Mouse (Mus musculus) fat pad, adult 2 months (tissue): ENCODE data around the gene Kcnj2.

Source experiments
- DNase-seq: peaks from one replicate; pipeline ENCODE4 v3.0.0-alpha.2; 2011; ENCODE audit warnings: low read depth, low spot score; ENCODE audit errors: extremely low read depth

Gene Kcnj2

DNA sequence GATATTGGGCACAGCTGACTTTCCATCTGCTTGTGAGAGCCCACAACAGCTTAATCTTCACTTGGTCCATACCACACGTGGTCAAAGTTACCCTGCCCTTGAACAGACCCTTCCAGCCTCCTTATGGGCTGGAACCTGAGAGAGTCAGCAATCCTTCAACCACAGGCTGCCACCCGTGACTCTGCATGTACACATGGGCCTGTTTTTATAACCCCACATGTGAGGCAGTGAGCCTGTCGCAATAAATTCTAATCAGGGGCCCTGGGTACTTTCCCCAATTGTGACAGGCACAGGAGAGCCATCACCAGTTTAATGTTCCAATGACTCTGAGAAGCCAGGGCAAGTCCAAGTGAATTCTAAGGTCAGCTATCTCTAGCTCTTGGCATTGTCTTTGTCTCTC lies 22.8 kb downstream of the Kcnj2 start:
- peak; percentile 74 for DNase-seq

DNA sequence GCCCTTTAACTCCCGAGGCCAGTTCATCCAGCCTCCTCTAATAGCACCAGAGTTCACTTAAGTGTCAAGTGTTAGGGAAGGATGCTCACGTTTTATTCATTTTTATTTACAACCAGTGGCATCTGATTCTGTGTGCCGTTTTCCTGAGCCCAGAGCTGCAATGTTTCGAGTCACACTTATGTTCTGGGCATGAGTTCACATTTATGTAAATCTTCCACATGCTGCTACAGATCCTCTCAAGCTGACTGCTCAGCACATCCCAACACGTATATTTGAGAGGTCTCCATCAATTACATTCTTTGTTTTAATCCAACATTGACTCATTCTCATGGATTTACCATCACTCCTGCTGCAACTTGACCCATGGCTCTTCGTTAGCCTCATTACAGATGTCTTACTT lies 25.2 kb downstream of the Kcnj2 start:
- DNase-seq = no peak

DNA sequence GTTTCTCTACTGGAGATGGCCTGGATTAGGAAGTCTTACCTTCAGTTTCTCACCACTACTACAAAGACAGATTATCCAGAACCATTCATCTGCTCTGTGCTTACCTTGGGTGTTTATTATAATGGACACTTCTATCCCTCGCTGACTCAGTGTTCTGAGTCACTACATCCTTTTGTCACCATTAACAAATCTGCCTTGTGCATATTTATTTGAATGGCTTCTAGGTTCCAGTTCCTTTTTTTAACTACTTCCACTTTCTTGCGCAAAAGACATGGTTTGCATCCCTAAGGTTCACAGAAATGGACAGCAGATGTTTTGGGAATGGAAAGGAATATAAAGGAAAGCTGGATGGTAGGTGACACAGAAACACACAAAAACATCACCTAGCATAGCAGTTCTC lies 27.0 kb downstream of the Kcnj2 start:
- no peak for DNase-seq

- DNase-seq = peak; percentile 55
Observed at GRCm38 (mm10) chr11:111096612-111097011, 30.6 kb downstream of the Kcnj2 start.

DNA sequence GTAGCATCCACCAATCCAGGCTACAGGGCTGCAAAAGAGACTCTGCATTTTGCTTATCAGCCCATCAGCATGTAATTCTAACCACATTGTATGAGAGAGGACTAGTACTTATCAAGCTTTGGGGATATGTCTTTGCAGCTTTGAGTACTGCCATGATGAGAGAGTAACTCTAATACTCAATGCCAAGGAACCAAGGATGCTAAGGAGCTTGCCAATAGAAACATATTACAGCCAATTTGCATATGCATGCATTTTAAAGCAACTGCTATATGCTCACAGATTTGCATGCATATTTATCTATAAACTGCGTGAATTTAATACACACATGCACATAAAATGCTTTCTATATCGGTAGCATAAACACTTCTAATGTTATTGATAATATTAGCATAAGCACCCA lies 34.2 kb downstream of the Kcnj2 start:
- no peak for DNase-seq

DNA sequence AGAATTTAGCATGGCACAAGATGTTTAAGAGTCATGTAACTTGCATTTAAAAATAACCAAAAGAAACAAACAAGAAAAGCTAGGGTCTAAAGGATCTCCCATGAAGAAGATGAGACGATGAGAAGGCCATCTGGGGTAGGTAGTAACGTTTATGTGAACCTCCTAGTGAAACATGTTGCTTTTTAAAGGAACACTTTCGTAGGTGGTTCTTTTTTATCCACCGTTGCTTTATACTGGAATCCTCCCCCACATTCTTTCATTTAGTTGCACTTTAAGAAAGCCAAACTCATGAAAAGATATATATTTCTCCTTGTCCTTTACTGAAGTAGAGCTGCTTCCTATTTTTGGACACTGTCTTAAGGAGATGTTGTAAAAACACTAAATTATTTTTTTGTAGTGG lies 34.7 kb downstream of the Kcnj2 start:
- no peak for DNase-seq

DNA sequence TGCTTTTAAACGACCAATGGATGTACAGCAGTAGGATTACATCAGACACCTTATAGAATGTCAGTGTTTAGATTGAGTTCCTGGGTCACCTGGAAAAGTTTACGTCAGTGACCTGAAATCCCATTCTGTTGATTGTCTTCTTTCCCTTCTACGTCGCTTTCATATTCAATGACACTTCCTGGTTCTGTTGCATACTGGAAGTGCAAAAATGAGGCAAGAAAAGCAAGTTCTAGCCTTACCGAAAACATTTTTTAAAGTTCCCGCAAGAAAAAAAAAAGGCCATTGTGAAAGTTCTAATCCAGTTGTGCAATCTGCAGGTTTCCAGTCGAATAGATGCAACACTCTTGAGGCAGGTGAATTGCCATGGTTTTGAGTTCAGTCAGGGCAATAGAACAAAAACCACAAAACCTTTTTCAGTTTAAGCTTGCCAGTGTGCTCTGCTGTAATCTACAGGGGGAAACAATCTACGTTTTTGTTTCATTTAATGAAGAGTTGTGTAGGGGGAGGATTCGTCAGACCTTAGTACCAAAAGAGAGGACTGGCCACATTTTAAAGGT lies 35.7 kb downstream of the Kcnj2 start:
- no peak for DNase-seq

- no peak for DNase-seq
Observed at GRCm38 (mm10) chr11:111104422-111104821, 38.5 kb downstream of the Kcnj2 start.

GRCm38 (mm10) chr11:111108130-111108529 lies 42.2 kb downstream of the Kcnj2 start:
- no peak for DNase-seq

GRCm38 (mm10) chr11:111121514-111121913 lies 55.5 kb downstream of the Kcnj2 start:
- DNase-seq = peak; percentile 10

- DNase-seq = no peak
Observed at GRCm38 (mm10) chr11:111123324-111123723, 57.4 kb downstream of the Kcnj2 start.

DNA sequence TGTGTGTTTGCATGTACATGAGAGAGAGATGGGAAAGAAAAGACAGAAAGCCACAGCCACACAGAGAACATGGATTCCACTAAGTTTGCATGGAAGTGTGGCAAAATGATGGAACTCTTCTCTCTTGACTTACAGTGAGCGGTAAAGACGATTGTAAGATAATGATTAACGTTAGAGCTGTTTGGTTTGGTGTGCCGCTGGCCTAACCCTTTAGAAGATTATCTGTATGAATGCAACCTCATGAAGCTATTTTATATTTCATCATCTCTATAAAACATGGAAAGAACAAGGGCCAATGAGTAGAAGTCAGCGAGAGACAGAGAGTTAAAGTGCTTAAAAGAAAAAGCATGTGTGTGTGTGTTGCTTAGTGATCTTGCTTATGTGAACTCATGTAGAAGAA lies 60.0 kb downstream of the Kcnj2 start:
- DNase-seq = no peak
